Mouse (Mus musculus): Measurements from ENCODE around the gene Rusc2. TPM values are rescaled to one million over a fixed set of nuclear protein-coding genes. Genes with fewer than 3 reads are reported as not detected.

Gene Rusc2
- polyA plus RNA-seq, 1 experiment: 8.5 TPM

DNA sequence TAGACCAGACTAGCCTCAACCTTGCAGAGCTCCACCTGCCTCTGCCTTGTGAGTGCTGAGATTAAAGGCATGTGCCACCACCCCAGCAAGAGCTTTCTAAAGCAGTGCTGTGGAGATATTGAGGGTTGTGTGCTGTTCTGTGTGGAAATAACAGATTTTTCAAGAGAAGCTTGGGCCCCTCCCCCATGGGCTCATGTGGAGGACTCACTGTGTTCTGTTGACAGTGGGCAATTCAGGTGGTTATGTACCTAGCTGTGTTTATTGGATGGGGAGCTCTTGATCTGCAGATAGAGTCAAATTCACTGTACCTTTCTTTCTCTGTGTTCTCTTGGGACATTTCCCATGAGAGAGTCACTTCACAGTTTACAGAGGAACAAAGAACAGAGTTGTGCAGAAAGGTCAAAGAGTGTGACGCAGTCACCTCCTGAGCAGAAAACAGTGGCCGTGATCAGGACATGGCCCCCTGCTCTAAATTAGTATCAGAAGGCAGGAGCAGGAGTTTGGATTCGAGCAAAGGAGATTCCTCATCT lies 9.8 kb downstream of the Rusc2 start:
- H3K4me3 ChIP-seq (ENCODE audit: extremely low read depth, insufficient read depth, insufficient read length): no peak overlapping the region
- TF ChIP-seq POLR2A (IDR thresholded peaks at IDR 0.05; ENCODE audit: low read depth, low read length) (no peak), CTCF (IDR thresholded peaks at IDR 0.05; ENCODE audit: extremely low read depth, insufficient read depth, insufficient read length, insufficient replicate concordance) (no peak)
- DNase-seq (ENCODE audit: low read depth in 1 of 2, low spot score in 2 of 2): no peak
- no peaks in the 10 kb centered on the region for H3K36me3 ChIP-seq (ENCODE audit: control insufficient read depth, insufficient read depth, low read length)
- no peak overlapping the region for H3K27ac ChIP-seq (ENCODE audit: insufficient read depth, low read length)
- WGBS: 86% methylated on average over 3 of the region's 3 CpGs
- no peaks in the 10 kb centered on the region for H3K4me1 ChIP-seq (ENCODE audit: control insufficient read depth, insufficient read depth, insufficient read length)
- no peaks in the 10 kb centered on the region for H3K27me3 ChIP-seq (ENCODE audit: control insufficient read depth, insufficient read depth, low read length)

DNA sequence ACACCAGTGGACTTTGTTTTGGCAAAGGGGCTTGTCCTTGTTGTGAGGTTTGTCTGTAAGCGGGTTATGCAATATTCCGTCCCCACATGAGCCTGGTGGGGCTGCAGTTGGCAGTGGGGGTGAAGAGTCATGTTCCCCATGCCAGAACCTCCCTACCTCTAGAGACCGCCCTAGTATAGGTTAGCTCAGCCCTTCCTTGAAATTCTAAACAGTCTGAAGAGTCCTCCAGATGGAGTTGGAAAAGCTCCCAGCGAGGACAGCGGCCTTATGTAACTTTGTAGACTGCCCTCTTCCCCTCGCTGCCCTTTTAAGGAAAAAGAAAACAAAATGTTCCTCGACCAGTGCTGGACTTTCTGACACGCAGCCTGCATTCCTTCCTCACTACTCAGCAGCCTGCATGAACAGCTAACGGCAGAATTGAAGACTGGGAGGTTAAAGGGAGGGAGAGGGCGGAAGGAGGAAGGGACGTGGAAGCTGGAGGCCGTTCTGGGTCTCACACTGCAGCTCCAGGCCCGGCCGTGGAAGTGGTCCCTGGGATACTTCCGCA lies 12.6 kb downstream of the Rusc2 start:
- Histone ChIP-seq H3K36me3 (ENCODE audit: control insufficient read depth, insufficient read depth, low read length) (no peaks in the 10 kb centered on the region), H3K4me1 (ENCODE audit: control insufficient read depth, insufficient read depth, insufficient read length) (no peaks in the 10 kb centered on the region), H3K27me3 (ENCODE audit: control insufficient read depth, insufficient read depth, low read length) (no peaks in the 10 kb centered on the region), H3K27ac (ENCODE audit: insufficient read depth, low read length) (peak overlapping the region; percentile 76), H3K4me3 (ENCODE audit: extremely low read depth, insufficient read depth, insufficient read length) (no peak overlapping the region)
- 68% methylated on average over 15 of the region's 15 CpGs for WGBS
- no peak for DNase-seq (ENCODE audit: low read depth in 1 of 2, low spot score in 2 of 2)
- TF ChIP-seq POLR2A (IDR thresholded peaks at IDR 0.05; ENCODE audit: low read depth, low read length) (no peak), CTCF (IDR thresholded peaks at IDR 0.05; ENCODE audit: extremely low read depth, insufficient read depth, insufficient read length, insufficient replicate concordance) (no peak)

DNA sequence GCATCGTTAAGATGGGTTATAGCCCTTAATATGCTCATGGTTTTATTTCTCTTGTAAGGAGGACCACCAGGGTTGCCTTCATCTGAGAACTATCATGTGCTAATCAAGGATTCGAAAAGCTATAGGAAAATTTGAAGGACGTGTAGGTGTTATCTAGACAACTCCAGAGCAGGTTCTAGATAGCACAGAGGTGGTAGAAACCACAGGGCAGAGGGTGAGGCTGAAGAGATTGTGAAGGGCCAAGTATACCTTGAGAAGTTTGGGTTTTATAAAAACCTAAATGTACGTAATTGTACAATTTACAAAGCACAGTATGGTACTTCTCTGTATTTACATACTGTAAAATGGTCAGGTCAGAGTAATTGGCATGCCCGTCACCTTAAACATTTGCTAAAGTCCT lies 13.4 kb downstream of the Rusc2 start:
- Histone ChIP-seq H3K4me3 (ENCODE audit: extremely low read depth, insufficient read depth, insufficient read length) (no peak overlapping the region), H3K27ac (ENCODE audit: insufficient read depth, low read length) (0 out of 2 replicates have a peak overlapping the region, but pooled peaks have one; percentile 76), H3K27me3 (ENCODE audit: control insufficient read depth, insufficient read depth, low read length) (no peaks in the 10 kb centered on the region), H3K36me3 (ENCODE audit: control insufficient read depth, insufficient read depth, low read length) (no peaks in the 10 kb centered on the region), H3K4me1 (ENCODE audit: control insufficient read depth, insufficient read depth, insufficient read length) (no peaks in the 10 kb centered on the region)
- TF ChIP-seq POLR2A (IDR thresholded peaks at IDR 0.05; ENCODE audit: low read depth, low read length) (no peak), CTCF (IDR thresholded peaks at IDR 0.05; ENCODE audit: extremely low read depth, insufficient read depth, insufficient read length, insufficient replicate concordance) (no peak)
- WGBS: 78% methylated on average over 5 of the region's 5 CpGs
- no peak for DNase-seq (ENCODE audit: low read depth in 1 of 2, low spot score in 2 of 2)

DNA sequence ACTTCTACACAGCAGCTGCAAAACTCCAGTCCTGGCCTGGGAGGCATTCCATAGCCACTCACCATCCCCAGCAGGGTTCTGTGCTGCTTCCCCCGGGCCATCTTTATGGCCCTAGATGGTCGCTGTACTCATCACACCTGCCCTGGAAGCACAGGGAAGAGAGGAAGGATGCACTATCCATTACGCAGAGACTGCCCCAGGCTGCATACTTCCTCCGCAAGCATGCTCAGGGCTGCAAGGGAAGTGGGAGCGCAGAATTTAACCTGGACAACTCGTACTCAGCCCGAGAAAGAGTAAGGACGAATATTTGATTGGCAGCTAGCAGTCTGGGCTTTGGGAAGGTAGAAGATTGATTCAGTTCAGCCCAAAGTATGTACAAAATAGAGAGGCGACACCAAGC lies 14.1 kb downstream of the Rusc2 start:
- no peak for TF ChIP-seq POLR2A (IDR thresholded peaks at IDR 0.05; ENCODE audit: low read depth, low read length)
- TF ChIP-seq CTCF (IDR thresholded peaks at IDR 0.05; ENCODE audit: extremely low read depth, insufficient read depth, insufficient read length, insufficient replicate concordance): no peak
- Histone ChIP-seq H3K27ac (ENCODE audit: insufficient read depth, low read length) (no peak overlapping the region), H3K36me3 (ENCODE audit: control insufficient read depth, insufficient read depth, low read length) (no peaks in the 10 kb centered on the region), H3K4me3 (ENCODE audit: extremely low read depth, insufficient read depth, insufficient read length) (no peak overlapping the region), H3K27me3 (ENCODE audit: control insufficient read depth, insufficient read depth, low read length) (no peaks in the 10 kb centered on the region), H3K4me1 (ENCODE audit: control insufficient read depth, insufficient read depth, insufficient read length) (no peaks in the 10 kb centered on the region)
- 70% methylated on average over 9 of the region's 9 CpGs for WGBS
- DNase-seq (ENCODE audit: low read depth in 1 of 2, low spot score in 2 of 2): no peak

DNA sequence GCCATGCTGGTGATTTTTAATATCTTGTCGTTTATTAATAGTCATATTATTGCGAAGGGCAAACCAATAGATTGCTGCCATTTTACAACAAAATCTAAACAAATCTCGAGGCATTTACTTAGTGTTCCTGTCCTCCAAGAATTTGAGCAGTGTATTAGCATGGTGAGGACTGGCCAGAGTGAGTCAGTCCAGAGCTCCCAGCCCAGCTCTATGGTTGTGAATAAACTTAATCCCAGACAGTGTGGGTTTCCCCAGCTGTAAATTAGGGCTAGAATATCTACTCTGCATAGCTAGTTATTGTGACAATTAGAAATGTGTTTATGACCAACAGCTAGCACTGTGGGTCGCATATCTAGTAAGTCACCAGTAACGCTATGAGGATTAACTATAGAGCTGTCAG lies 14.6 kb downstream of the Rusc2 start:
- no peaks in the 10 kb centered on the region for H3K4me1 ChIP-seq (ENCODE audit: control insufficient read depth, insufficient read depth, insufficient read length)
- WGBS: 87% methylated on average over 5 of the region's 5 CpGs
- H3K4me3 ChIP-seq (ENCODE audit: extremely low read depth, insufficient read depth, insufficient read length): no peak overlapping the region
- no peaks in the 10 kb centered on the region for H3K36me3 ChIP-seq (ENCODE audit: control insufficient read depth, insufficient read depth, low read length)
- H3K27ac ChIP-seq (ENCODE audit: insufficient read depth, low read length): no peak overlapping the region
- no peak for DNase-seq (ENCODE audit: low read depth in 1 of 2, low spot score in 2 of 2)
- H3K27me3 ChIP-seq (ENCODE audit: control insufficient read depth, insufficient read depth, low read length): no peaks in the 10 kb centered on the region
- TF ChIP-seq CTCF (IDR thresholded peaks at IDR 0.05; ENCODE audit: extremely low read depth, insufficient read depth, insufficient read length, insufficient replicate concordance) (no peak), POLR2A (IDR thresholded peaks at IDR 0.05; ENCODE audit: low read depth, low read length) (no peak)

DNA sequence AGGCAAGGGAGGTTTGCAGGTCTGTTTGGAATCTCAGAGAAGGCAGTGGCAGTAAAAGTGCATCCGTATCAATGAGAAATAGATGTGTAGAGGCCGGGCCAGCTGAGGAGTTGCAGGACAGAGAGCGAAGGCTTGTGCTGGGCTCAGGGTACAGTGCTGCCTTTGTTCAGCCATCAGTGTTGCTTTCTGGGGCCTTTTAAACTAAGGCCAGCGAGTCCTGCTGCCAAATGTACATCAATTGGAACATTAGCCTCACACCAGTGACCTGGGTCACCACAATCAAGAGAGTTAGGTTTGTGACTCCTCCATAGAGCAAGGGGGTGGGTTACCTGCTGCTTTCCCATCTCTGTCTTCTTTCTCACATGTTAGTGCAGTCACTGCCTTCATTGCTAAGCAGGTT lies 16.2 kb downstream of the Rusc2 start:
- DNase-seq (ENCODE audit: low read depth in 1 of 2, low spot score in 2 of 2): no peak
- 89% methylated on average over 4 of the region's 4 CpGs for WGBS

DNA sequence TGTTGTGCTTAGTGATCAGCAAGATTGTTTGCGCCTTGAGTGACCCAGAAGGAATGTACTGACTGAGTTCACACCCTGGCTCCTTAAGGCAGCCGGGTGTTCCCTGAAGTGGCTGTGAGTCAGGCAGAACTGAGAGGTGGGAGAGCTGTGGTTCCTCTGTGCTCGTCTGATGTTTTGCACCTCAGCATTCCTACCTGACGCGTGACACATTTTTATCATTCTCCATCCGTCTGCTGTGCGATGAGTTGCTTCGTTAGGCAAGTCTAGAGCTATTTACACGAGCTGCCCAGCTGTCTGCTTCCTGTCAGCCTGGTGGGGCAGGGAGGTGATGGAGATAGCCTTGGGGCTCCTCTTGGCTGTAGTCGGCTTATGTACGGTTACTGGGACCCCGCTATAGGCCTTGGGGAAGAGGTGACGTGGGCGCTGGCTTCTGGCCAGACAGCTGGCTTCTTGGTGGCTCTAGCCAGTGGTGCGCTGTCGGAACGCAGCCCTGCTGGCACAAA lies 17.1 kb downstream of the Rusc2 start:
- no peak for TF ChIP-seq CTCF (IDR thresholded peaks at IDR 0.05; ENCODE audit: extremely low read depth, insufficient read depth, insufficient read length, insufficient replicate concordance)
- no peak for TF ChIP-seq POLR2A (IDR thresholded peaks at IDR 0.05; ENCODE audit: low read depth, low read length)
- H3K4me3 ChIP-seq (ENCODE audit: extremely low read depth, insufficient read depth, insufficient read length): no peak overlapping the region

More for the DNA sequence above, 16.2 kb downstream of the Rusc2 start:
- Histone ChIP-seq H3K27ac (ENCODE audit: insufficient read depth, low read length) (no peak overlapping the region; the same call in 1 of the 2 replicates), H3K36me3 (ENCODE audit: control insufficient read depth, insufficient read depth, low read length) (no peaks in the 10 kb centered on the region), H3K27me3 (ENCODE audit: control insufficient read depth, insufficient read depth, low read length) (no peaks in the 10 kb centered on the region), H3K4me3 (ENCODE audit: extremely low read depth, insufficient read depth, insufficient read length) (no peak overlapping the region), H3K4me1 (ENCODE audit: control insufficient read depth, insufficient read depth, insufficient read length) (no peaks in the 10 kb centered on the region)
- TF ChIP-seq POLR2A (IDR thresholded peaks at IDR 0.05; ENCODE audit: low read depth, low read length) (no peak), CTCF (IDR thresholded peaks at IDR 0.05; ENCODE audit: extremely low read depth, insufficient read depth, insufficient read length, insufficient replicate concordance) (no peak)

More for the DNA sequence above, 17.1 kb downstream of the Rusc2 start:
- no peaks in the 10 kb centered on the region for H3K27me3 ChIP-seq (ENCODE audit: control insufficient read depth, insufficient read depth, low read length)
- H3K27ac ChIP-seq (ENCODE audit: insufficient read depth, low read length): peak overlapping the region; percentile 52; the same call in 1 of the 2 replicates
- 72% methylated on average over 17 of the region's 17 CpGs for WGBS
- H3K4me1 ChIP-seq (ENCODE audit: control insufficient read depth, insufficient read depth, insufficient read length): no peaks in the 10 kb centered on the region
- H3K36me3 ChIP-seq (ENCODE audit: control insufficient read depth, insufficient read depth, low read length): no peaks in the 10 kb centered on the region
- DNase-seq (ENCODE audit: low read depth in 1 of 2, low spot score in 2 of 2): no peak

Measured in spleen, adult 2 months (tissue).